Comparison of ENCODE assay signal across 16 mouse cellular contexts in the genomic region with DNA sequence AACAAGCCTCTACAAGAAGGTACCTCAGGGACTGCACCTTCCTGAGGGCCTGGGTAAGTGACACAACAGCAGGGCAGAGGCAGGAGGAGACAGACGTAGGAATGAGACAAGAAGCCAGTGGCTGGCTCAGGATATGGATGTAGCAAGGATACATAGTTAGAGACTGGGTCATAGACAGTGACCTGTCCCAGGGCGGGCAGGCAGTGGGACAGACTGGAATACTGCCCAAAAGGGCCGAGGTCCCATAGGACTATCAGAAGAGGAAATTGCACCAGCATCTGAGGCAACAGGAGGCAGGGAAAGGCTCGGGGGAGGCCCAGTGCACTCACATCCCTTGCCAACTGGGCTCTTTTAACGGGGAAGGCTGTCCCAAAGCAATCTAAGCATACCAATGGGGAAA. TPM values are rescaled to one million over a fixed set of nuclear protein-coding genes. Genes with fewer than 3 reads are reported as not detected.
DNase-seq lines count a peak whose midpoint lies in the region; ATAC-seq and TF ChIP-seq lines count a peak whose summit lies in the region.
"Had no signal": no experiment of that assay in that cellular context is flagged by ENCODE, and none has a peak within 500 bp of the region (broad histone marks: within the 10 kb centered on the region; RNA-seq: fewer than 3 reads in every experiment).

No protein-coding gene starts in this region.

- WGBS in heart, embryonic 11.5 days (ENCODE audit: insufficient replicate concordance), result 74% methylated on average over 5 of the region's 5 CpGs
- WGBS in heart, postnatal 0 days, result 46% methylated on average over 5 of the region's 5 CpGs
- WGBS in stomach, postnatal 0 days, result 69% methylated on average over 5 of the region's 5 CpGs

- H3K27me3 ChIP-seq in heart, embryonic 11.5 days (ENCODE audit: control insufficient read depth, insufficient read depth, low read length), result no peaks in the 10 kb centered on the region
- no peaks in the 10 kb centered on the region for H3K27me3 ChIP-seq in testis, adult 2 months (ENCODE audit: control insufficient read depth, insufficient read depth, low read length)
- no peaks in the 10 kb centered on the region for H3K27me3 ChIP-seq in heart, postnatal 0 days (ENCODE audit: control insufficient read depth, insufficient read depth, low read length)
- no peaks in the 10 kb centered on the region for H3K27me3 ChIP-seq in stomach, postnatal 0 days (ENCODE audit: control insufficient read depth, insufficient read depth, low read length)
- H3K27me3 ChIP-seq: midbrain, embryonic 15.5 days had no signal

- no peak for TF ChIP-seq CTCF in testis, adult 2 months (IDR thresholded peaks at IDR 0.05; ENCODE audit: control insufficient read depth, insufficient read depth, insufficient replicate concordance, low read depth, low read length)
- TF ChIP-seq CTCF in heart, postnatal 0 days (IDR thresholded peaks at IDR 0.05; ENCODE audit: low read depth), result no peak
- no peak for TF ChIP-seq CTCF in stomach, postnatal 0 days (IDR thresholded peaks at IDR 0.05; ENCODE audit: low read depth)

- TF ChIP-seq POLR2A in testis, adult 2 months (IDR thresholded peaks at IDR 0.05; ENCODE audit: control insufficient read depth, low read depth, low read length), result no peak

- H3K4me3 ChIP-seq in heart, embryonic 11.5 days (ENCODE audit: low read depth, low read length), result no peak overlapping the region
- no peak overlapping the region for H3K4me3 ChIP-seq in testis, adult 2 months (ENCODE audit: control insufficient read depth, low read depth, low read length)
- no peak overlapping the region for H3K4me3 ChIP-seq in heart, postnatal 0 days (ENCODE audit: low read depth, low read length)
- H3K4me3 ChIP-seq in stomach, postnatal 0 days (ENCODE audit: low read depth, low read length), result no peak overlapping the region
- H3K4me3 ChIP-seq: layer of hippocampus, adult 2 months; midbrain, embryonic 15.5 days had no signal

- no peak for ATAC-seq in heart, embryonic 11.5 days (replicated peaks; ENCODE audit: insufficient number of reproducible peaks, low FRiP score, low TSS enrichment)
- ATAC-seq in heart, postnatal 0 days (ENCODE audit: insufficient read depth, low read depth), result 0 out of 2 replicates have a peak, but pooled peaks have one; percentile 27
- ATAC-seq in stomach, postnatal 0 days (ENCODE audit: low FRiP score, low TSS enrichment), result no peak
- ATAC-seq: activated CD4-positive, CD25-positive, alpha-beta regulatory T cell, adult 4 months; hindbrain, embryonic 16.5 days; midbrain, embryonic 15.5 days had no signal

- no peaks in the 10 kb centered on the region for H3K9me3 ChIP-seq in heart, embryonic 11.5 days (replicated peaks; ENCODE audit: control insufficient read depth, low read length)
- no peaks in the 10 kb centered on the region for H3K9me3 ChIP-seq in heart, postnatal 0 days (replicated peaks; ENCODE audit: control insufficient read depth, low read length)
- no peaks in the 10 kb centered on the region for H3K9me3 ChIP-seq in stomach, postnatal 0 days (ENCODE audit: control insufficient read depth, low read length)
- H3K9me3 ChIP-seq: G1E; midbrain, embryonic 15.5 days had no signal

- no peaks in the 10 kb centered on the region for H3K36me3 ChIP-seq in heart, embryonic 11.5 days (ENCODE audit: control insufficient read depth, insufficient read depth, low read length)
- H3K36me3 ChIP-seq in testis, adult 2 months (ENCODE audit: control insufficient read depth, insufficient read depth, low read length), result peaks cover 1% of the 10 kb centered on the region; the same call in 1 of the 2 replicates
- peaks cover 16% of the 10 kb centered on the region for H3K36me3 ChIP-seq in heart, postnatal 0 days (replicated peaks; ENCODE audit: control insufficient read depth, insufficient read depth, low read length)
- H3K36me3 ChIP-seq in stomach, postnatal 0 days (ENCODE audit: control insufficient read depth, insufficient read depth, low read length), result 0 out of 2 replicates have a peak, but pooled peaks cover 3% of the 10 kb centered on the region
- H3K36me3 ChIP-seq: midbrain, embryonic 15.5 days had no signal

- no peak overlapping the region for H3K27ac ChIP-seq in heart, embryonic 11.5 days (ENCODE audit: low read depth, low read length)
- H3K27ac ChIP-seq in testis, adult 2 months (ENCODE audit: control insufficient read depth, insufficient read depth, low read depth, low read length), result peak overlapping the region; percentile 43; the same call in 1 of the 2 replicates
- no peak overlapping the region for H3K27ac ChIP-seq in heart, postnatal 0 days (ENCODE audit: low read depth)
- H3K27ac ChIP-seq in stomach, postnatal 0 days (replicated peaks), result no peak overlapping the region; the same call in 1 of the 2 replicates
- H3K27ac ChIP-seq: layer of hippocampus, adult 2 months; midbrain, embryonic 15.5 days had no signal

- no peaks in the 10 kb centered on the region for H3K4me1 ChIP-seq in heart, embryonic 11.5 days (ENCODE audit: control insufficient read depth, insufficient read depth, low read length)
- no peaks in the 10 kb centered on the region for H3K4me1 ChIP-seq in testis, adult 2 months (ENCODE audit: control insufficient read depth, insufficient read depth, low read length)
- H3K4me1 ChIP-seq in heart, postnatal 0 days (ENCODE audit: control insufficient read depth, insufficient read depth), result peaks cover 5% of the 10 kb centered on the region; the same call in 1 of the 2 replicates
- no peaks in the 10 kb centered on the region for H3K4me1 ChIP-seq in stomach, postnatal 0 days (replicated peaks; ENCODE audit: control insufficient read depth, insufficient read depth)
- H3K4me1 ChIP-seq: midbrain, embryonic 15.5 days had no signal

- no peak overlapping the region for H3K4me2 ChIP-seq in heart, embryonic 11.5 days
- no peak overlapping the region for H3K4me2 ChIP-seq in heart, postnatal 0 days (ENCODE audit: low read depth, low read length)
- no peak overlapping the region for H3K4me2 ChIP-seq in stomach, postnatal 0 days (replicated peaks; ENCODE audit: low read depth)
- H3K4me2 ChIP-seq: lung, embryonic 14.5 days; midbrain, embryonic 15.5 days had no signal

- TF ChIP-seq EP300 in heart, postnatal 0 days (IDR thresholded peaks at IDR 0.05; ENCODE audit: low read depth), result no peak
- TF ChIP-seq EP300 in stomach, postnatal 0 days (optimal IDR thresholded peaks at IDR 0.05), result no peak

- H3K9ac ChIP-seq in heart, embryonic 11.5 days (ENCODE audit: low read depth, low read length), result no peak overlapping the region
- H3K9ac ChIP-seq in heart, postnatal 0 days (replicated peaks; ENCODE audit: low read depth, low read length), result no peak overlapping the region
- H3K9ac ChIP-seq in stomach, postnatal 0 days (ENCODE audit: low read length), result no peak overlapping the region
- H3K9ac ChIP-seq: lung, embryonic 14.5 days; midbrain, embryonic 15.5 days had no signal

- peak; percentile 96 for DNase-seq in heart, adult 11 months
- no peak for DNase-seq in testis, postnatal 14 days (ENCODE audit: low spot score)
- DNase-seq in heart, postnatal 0 days (ENCODE audit: low spot score), result no peak
- no peak for DNase-seq in stomach, postnatal 0 days (ENCODE audit: low spot score)
- DNase-seq in right cerebral cortex, adult 2 months (ENCODE audit: low spot score in 2 of 2), result no peak
- no peak for DNase-seq in urinary bladder, adult 2 months (ENCODE audit: low spot score)
- DNase-seq: cerebellum, adult 9-11 months; lung, embryonic 14.5 days; right cerebral cortex, postnatal 4 days had no signal

RNA-seq across cellular contexts. Expression of gene Pigu, which starts 36.6 kb away (rescaled TPM):
- polyA plus RNA-seq in heart, embryonic 11.5 days (2014; fragmentation: Nextera tagmentation; extraction: Ambion mirVana), result 60.2 and 67.1 TPM in 2 replicates
- polyA plus RNA-seq in testis, adult 2 months (2012; rRNA removed), result 26.0 and 36.9 TPM in 2 replicates
- 43.7 and 49.0 TPM in 2 replicates for total RNA-seq in heart, postnatal 0 days (2014; rRNA removed; ENCODE audit: low replicate concordance)
- polyA plus RNA-seq in heart, postnatal 0 days (2015; fragmentation: Nextera tagmentation; extraction: Ambion mirVana), result 42.9 and 43.3 TPM in 2 replicates
- polyA plus RNA-seq in stomach, postnatal 0 days (2015; fragmentation: Nextera tagmentation; extraction: Ambion mirVana), result 36.1 and 40.0 TPM in 2 replicates
- polyA plus RNA-seq in urinary bladder, adult 2 months (2012; rRNA removed), result 28.0 and 32.2 TPM in 2 replicates

RNA-seq across cellular contexts. Expression of gene Map1lc3a, which starts 44.5 kb away (rescaled TPM):
- 187 and 189 TPM in 2 replicates for polyA plus RNA-seq in heart, embryonic 11.5 days (2014; fragmentation: Nextera tagmentation; extraction: Ambion mirVana)
- 897 and 985 TPM in 2 replicates for polyA plus RNA-seq in testis, adult 2 months (2012; rRNA removed)
- 673 and 815 TPM in 2 replicates for total RNA-seq in heart, postnatal 0 days (2014; rRNA removed; ENCODE audit: low replicate concordance)
- 946 and 987 TPM in 2 replicates for polyA plus RNA-seq in heart, postnatal 0 days (2015; fragmentation: Nextera tagmentation; extraction: Ambion mirVana)
- polyA plus RNA-seq in stomach, postnatal 0 days (2015; fragmentation: Nextera tagmentation; extraction: Ambion mirVana), result 249 and 274 TPM in 2 replicates
- polyA plus RNA-seq in urinary bladder, adult 2 months (2012; rRNA removed), result 150 and 161 TPM in 2 replicates
